Mouse (Mus musculus): ENCODE data around the gene Pex5. TPM values are rescaled to one million over a fixed set of nuclear protein-coding genes. Genes with fewer than 3 reads are reported as not detected.

Gene Pex5
- 18.5 and 20.9 TPM in 2 replicates for polyA plus RNA-seq (2012; rRNA removed)

- TF ChIP-seq CTCF (IDR thresholded peaks at IDR 0.05; ENCODE audit: extremely low read depth, insufficient read depth, insufficient read length, insufficient replicate concordance) = no peak
- TF ChIP-seq POLR2A (IDR thresholded peaks at IDR 0.05; ENCODE audit: low read depth, low read length) = no peak
- H3K27me3 ChIP-seq (ENCODE audit: control insufficient read depth, insufficient read depth, low read length) = no peaks in the 10 kb centered on the region
- H3K27ac ChIP-seq (ENCODE audit: insufficient read depth, low read length) = peak within 1 kb of the TSS; percentile 58
- 1% methylated on average over 35 of the region's 36 CpGs for WGBS
- H3K36me3 ChIP-seq (ENCODE audit: control insufficient read depth, insufficient read depth, low read length) = peaks cover 4% of the 10 kb centered on the region
- peak; percentile 72 to 91 for DNase-seq (ENCODE audit: low read depth in 1 of 2, low spot score in 2 of 2)
- peaks cover 6% of the 10 kb centered on the region; the same call in 1 of the 2 replicates for H3K4me1 ChIP-seq (ENCODE audit: control insufficient read depth, insufficient read depth, insufficient read length)
- peak within 1 kb of the TSS; percentile 77 for H3K4me3 ChIP-seq (ENCODE audit: extremely low read depth, insufficient read depth, insufficient read length)
These were observed at the start of gene Pex5 for GRCm38 (mm10) chr6:124414927-124415325. Gene Pex5 (minus strand): TSS chr6:124415067.

DNA sequence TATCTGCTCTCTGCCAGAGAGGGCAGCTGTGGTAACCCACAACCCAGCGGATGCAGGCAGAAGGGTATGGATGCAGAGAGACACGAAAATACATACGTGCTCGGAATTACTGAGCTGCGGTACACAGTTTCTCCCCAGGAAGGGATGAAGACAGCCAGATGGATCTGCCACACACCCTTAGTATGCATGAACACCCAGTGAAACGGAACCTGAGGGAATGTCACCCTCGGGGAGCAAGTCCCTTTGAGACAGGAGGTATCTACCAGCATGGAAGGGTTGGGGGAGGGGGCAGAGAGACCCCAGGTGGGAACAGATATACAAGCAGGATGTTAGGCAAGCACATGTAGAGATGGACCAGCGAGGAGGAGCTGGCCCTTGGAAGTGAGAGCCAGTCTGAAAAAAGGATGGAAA is 49.0 kb upstream of the Pex5 start:
- H3K27ac ChIP-seq (ENCODE audit: insufficient read depth, low read length) = no peak overlapping the region
- 5% methylated on average over 8 of the region's 8 CpGs for WGBS
- TF ChIP-seq POLR2A (IDR thresholded peaks at IDR 0.05; ENCODE audit: low read depth, low read length) (no peak), CTCF (IDR thresholded peaks at IDR 0.05; ENCODE audit: extremely low read depth, insufficient read depth, insufficient read length, insufficient replicate concordance) (no peak)
- no peak overlapping the region for H3K4me3 ChIP-seq (ENCODE audit: extremely low read depth, insufficient read depth, insufficient read length)
- DNase-seq (ENCODE audit: low read depth in 1 of 2, low spot score in 2 of 2) = no peak
- no peaks in the 10 kb centered on the region for H3K36me3 ChIP-seq (ENCODE audit: control insufficient read depth, insufficient read depth, low read length)
- no peaks in the 10 kb centered on the region for H3K4me1 ChIP-seq (ENCODE audit: control insufficient read depth, insufficient read depth, insufficient read length)
- no peaks in the 10 kb centered on the region for H3K27me3 ChIP-seq (ENCODE audit: control insufficient read depth, insufficient read depth, low read length)

DNA sequence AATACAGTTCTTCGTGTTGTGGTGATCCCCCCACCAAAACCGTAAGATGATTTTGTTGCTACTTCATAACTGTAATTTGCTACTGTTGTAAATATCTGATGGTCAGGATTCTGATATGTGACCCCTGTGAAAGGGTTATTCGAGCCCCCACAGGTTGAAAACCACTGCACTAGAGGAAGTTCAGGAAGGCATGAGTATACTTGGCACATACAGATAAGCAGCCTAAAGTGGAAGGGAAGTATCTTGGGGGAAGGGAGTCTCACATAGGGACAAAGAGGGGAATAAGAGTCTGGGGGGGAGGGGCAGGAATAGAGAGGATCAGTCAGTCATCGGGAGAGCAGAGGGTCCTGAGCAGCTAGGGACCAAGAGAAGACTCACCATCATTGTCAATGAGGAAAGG is 44.5 kb upstream of the Pex5 start:
- H3K27ac ChIP-seq (ENCODE audit: insufficient read depth, low read length) = no peak overlapping the region
- no peaks in the 10 kb centered on the region for H3K4me1 ChIP-seq (ENCODE audit: control insufficient read depth, insufficient read depth, insufficient read length)
- no peaks in the 10 kb centered on the region for H3K36me3 ChIP-seq (ENCODE audit: control insufficient read depth, insufficient read depth, low read length)
- H3K4me3 ChIP-seq (ENCODE audit: extremely low read depth, insufficient read depth, insufficient read length) = no peak overlapping the region
- no peak for TF ChIP-seq POLR2A (IDR thresholded peaks at IDR 0.05; ENCODE audit: low read depth, low read length)
- TF ChIP-seq CTCF (IDR thresholded peaks at IDR 0.05; ENCODE audit: extremely low read depth, insufficient read depth, insufficient read length, insufficient replicate concordance) = no peak
- DNase-seq (ENCODE audit: low read depth in 1 of 2, low spot score in 2 of 2) = no peak
- WGBS = 28% methylated on average over 4 of the region's 4 CpGs
- H3K27me3 ChIP-seq (ENCODE audit: control insufficient read depth, insufficient read depth, low read length) = no peaks in the 10 kb centered on the region

DNA sequence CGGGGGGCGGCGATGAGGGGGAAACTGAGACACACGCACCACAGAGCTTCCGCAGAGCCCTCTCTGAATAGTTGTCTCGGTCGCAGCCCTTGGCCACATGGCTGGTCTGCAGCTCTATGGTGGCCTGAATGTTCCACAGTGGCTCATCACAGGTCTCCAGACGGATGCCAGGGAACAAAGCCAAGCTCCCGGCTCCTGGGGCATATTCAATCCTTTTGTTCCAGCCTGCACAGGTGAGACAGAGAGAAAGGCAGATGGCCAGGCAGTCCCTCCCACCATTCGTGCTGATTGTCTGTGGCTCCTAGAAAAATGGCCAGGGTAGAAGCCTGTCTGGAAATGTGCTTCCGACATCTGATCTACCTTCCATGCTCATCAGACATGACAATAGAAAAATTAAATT is 43.6 kb upstream of the Pex5 start:
- Histone ChIP-seq H3K27me3 (ENCODE audit: control insufficient read depth, insufficient read depth, low read length) (no peaks in the 10 kb centered on the region), H3K27ac (ENCODE audit: insufficient read depth, low read length) (no peak overlapping the region), H3K36me3 (ENCODE audit: control insufficient read depth, insufficient read depth, low read length) (no peaks in the 10 kb centered on the region), H3K4me1 (ENCODE audit: control insufficient read depth, insufficient read depth, insufficient read length) (no peaks in the 10 kb centered on the region), H3K4me3 (ENCODE audit: extremely low read depth, insufficient read depth, insufficient read length) (no peak overlapping the region)
- WGBS = 93% methylated on average over 11 of the region's 11 CpGs
- TF ChIP-seq CTCF (IDR thresholded peaks at IDR 0.05; ENCODE audit: extremely low read depth, insufficient read depth, insufficient read length, insufficient replicate concordance) = no peak
- TF ChIP-seq POLR2A (IDR thresholded peaks at IDR 0.05; ENCODE audit: low read depth, low read length) = no peak
- DNase-seq (ENCODE audit: low read depth in 1 of 2, low spot score in 2 of 2) = no peak

DNA sequence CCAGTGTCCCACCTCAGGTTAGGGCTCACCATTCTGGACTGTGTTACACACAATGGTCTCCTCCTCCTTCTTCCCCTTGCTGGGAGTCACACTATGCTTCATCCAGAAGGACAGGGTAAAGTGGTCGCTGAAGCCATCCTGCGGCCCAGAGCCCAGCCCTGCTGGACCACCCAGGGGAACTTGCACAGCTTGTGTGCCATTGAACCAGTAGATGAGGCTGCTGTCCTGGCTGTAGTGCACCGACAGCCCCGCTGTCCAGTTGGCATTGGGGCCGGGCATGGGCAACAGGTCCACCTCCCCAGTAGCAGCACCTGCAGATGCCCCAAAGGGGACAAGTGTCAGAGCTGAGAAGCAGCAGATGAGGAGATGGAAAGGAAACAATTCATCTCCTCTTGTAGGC is 43.0 kb upstream of the Pex5 start:
- no peaks in the 10 kb centered on the region for H3K4me1 ChIP-seq (ENCODE audit: control insufficient read depth, insufficient read depth, insufficient read length)
- no peak overlapping the region for H3K4me3 ChIP-seq (ENCODE audit: extremely low read depth, insufficient read depth, insufficient read length)
- no peak for TF ChIP-seq CTCF (IDR thresholded peaks at IDR 0.05; ENCODE audit: extremely low read depth, insufficient read depth, insufficient read length, insufficient replicate concordance)
- TF ChIP-seq POLR2A (IDR thresholded peaks at IDR 0.05; ENCODE audit: low read depth, low read length) = no peak
- 95% methylated on average over 5 of the region's 5 CpGs for WGBS
- H3K27me3 ChIP-seq (ENCODE audit: control insufficient read depth, insufficient read depth, low read length) = no peaks in the 10 kb centered on the region
- H3K36me3 ChIP-seq (ENCODE audit: control insufficient read depth, insufficient read depth, low read length) = no peaks in the 10 kb centered on the region
- DNase-seq (ENCODE audit: low read depth in 1 of 2, low spot score in 2 of 2) = no peak
- H3K27ac ChIP-seq (ENCODE audit: insufficient read depth, low read length) = no peak overlapping the region

DNA sequence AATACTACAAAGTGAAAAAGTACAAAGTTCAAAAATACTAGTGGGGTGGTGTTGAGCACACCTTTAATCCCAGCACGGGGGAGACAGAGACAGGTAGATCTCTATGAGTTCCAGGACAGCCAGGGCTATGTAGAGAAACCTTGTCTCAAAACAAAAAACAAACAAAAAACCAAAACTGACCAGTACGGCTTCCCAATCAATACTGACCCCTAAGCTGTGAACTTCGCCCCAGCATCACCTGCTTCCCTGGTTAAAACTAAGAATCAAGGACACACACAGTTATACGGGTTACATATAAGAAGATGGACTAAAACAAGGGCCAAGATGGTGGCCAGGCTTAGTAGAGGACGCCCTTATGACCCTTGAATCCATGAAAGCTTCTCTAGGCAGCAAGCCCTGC is 41.4 kb upstream of the Pex5 start:
- WGBS = 91% methylated on average over 5 of the region's 5 CpGs
- DNase-seq (ENCODE audit: low read depth in 1 of 2, low spot score in 2 of 2) = no peak
- TF ChIP-seq POLR2A (IDR thresholded peaks at IDR 0.05; ENCODE audit: low read depth, low read length) = no peak
- no peak for TF ChIP-seq CTCF (IDR thresholded peaks at IDR 0.05; ENCODE audit: extremely low read depth, insufficient read depth, insufficient read length, insufficient replicate concordance)

DNA sequence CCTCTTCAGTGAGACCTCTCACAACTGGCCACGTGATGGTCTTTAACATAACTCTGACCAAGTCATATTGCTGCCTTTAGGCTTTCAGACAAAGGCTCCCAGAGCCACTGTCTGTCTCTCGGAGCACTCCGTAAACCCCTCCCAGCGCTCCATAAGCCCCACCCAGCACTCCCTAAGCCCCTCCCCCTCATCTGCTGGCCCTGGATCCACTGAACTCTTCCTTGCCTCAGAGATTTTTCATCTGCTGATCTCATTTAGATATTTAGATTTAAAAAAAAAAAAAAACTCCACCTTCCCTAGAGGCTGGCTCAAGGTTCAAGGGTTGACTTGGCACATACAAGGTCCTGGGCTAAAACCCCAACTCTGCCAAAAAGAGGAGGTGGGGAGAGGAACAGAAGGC is 38.9 kb upstream of the Pex5 start:
- 92% methylated on average over 4 of the region's 4 CpGs for WGBS
- H3K4me3 ChIP-seq (ENCODE audit: extremely low read depth, insufficient read depth, insufficient read length) = no peak overlapping the region
- no peaks in the 10 kb centered on the region for H3K36me3 ChIP-seq (ENCODE audit: control insufficient read depth, insufficient read depth, low read length)
- H3K27ac ChIP-seq (ENCODE audit: insufficient read depth, low read length) = no peak overlapping the region
- TF ChIP-seq POLR2A (IDR thresholded peaks at IDR 0.05; ENCODE audit: low read depth, low read length) (no peak), CTCF (IDR thresholded peaks at IDR 0.05; ENCODE audit: extremely low read depth, insufficient read depth, insufficient read length, insufficient replicate concordance) (no peak)
- H3K27me3 ChIP-seq (ENCODE audit: control insufficient read depth, insufficient read depth, low read length) = no peaks in the 10 kb centered on the region
- no peaks in the 10 kb centered on the region for H3K4me1 ChIP-seq (ENCODE audit: control insufficient read depth, insufficient read depth, insufficient read length)
- DNase-seq (ENCODE audit: low read depth in 1 of 2, low spot score in 2 of 2) = no peak

More for the DNA sequence above, 41.4 kb upstream of the Pex5 start:
- Histone ChIP-seq H3K27me3 (ENCODE audit: control insufficient read depth, insufficient read depth, low read length) (no peaks in the 10 kb centered on the region), H3K36me3 (ENCODE audit: control insufficient read depth, insufficient read depth, low read length) (no peaks in the 10 kb centered on the region), H3K4me3 (ENCODE audit: extremely low read depth, insufficient read depth, insufficient read length) (no peak overlapping the region), H3K27ac (ENCODE audit: insufficient read depth, low read length) (no peak overlapping the region), H3K4me1 (ENCODE audit: control insufficient read depth, insufficient read depth, insufficient read length) (no peaks in the 10 kb centered on the region)

Data from spleen, adult 2 months (tissue).